Mouse (Mus musculus): ENCODE measurements at regions not wholly inside any gene's neighbourhood (a gene's known extent, or its start where the extent isn't known, plus 50 kb on each side); places are given as distances from the start of the nearest gene placed in this dataset.

- no peaks in the 10 kb centered on the region for H3K36me3 ChIP-seq
- H3K9ac ChIP-seq (replicated peaks) = no peak overlapping the region
- ATAC-seq (ENCODE audit: insufficient number of reproducible peaks, insufficient read depth, low FRiP score, low TSS enrichment, low read depth) = no peak
- H3K27ac ChIP-seq = no peak overlapping the region
- H3K9me3 ChIP-seq = no peaks in the 10 kb centered on the region
- no peak overlapping the region for H3K4me2 ChIP-seq
- no peaks in the 10 kb centered on the region for H3K4me1 ChIP-seq (replicated peaks)
- no peak overlapping the region for H3K4me3 ChIP-seq (replicated peaks)
- H3K27me3 ChIP-seq = peaks cover 3% of the 10 kb centered on the region; the same call in 1 of the 2 replicates
Observed at GRCm38 (mm10) chr4:56619803-56620202, 120.1 kb upstream of the Gm26657 start.

- no peak for ATAC-seq (ENCODE audit: insufficient number of reproducible peaks, insufficient read depth, low FRiP score, low TSS enrichment, low read depth)
- Histone ChIP-seq H3K27me3 (peaks cover 3% of the 10 kb centered on the region; the same call in 1 of the 2 replicates), H3K9ac (replicated peaks) (no peak overlapping the region), H3K4me3 (replicated peaks) (no peak overlapping the region), H3K36me3 (no peaks in the 10 kb centered on the region), H3K27ac (no peak overlapping the region), H3K4me2 (no peak overlapping the region), H3K9me3 (no peaks in the 10 kb centered on the region), H3K4me1 (replicated peaks) (no peaks in the 10 kb centered on the region)
- WGBS = 83% methylated on average over 3 of the region's 3 CpGs
Observed at GRCm38 (mm10) chr4:56619054-56619453, 120.8 kb upstream of the Gm26657 start.

- Histone ChIP-seq H3K9ac (replicated peaks) (no peak overlapping the region), H3K4me1 (replicated peaks) (no peaks in the 10 kb centered on the region), H3K36me3 (no peaks in the 10 kb centered on the region), H3K4me2 (no peak overlapping the region), H3K9me3 (no peaks in the 10 kb centered on the region), H3K27me3 (peaks cover 3% of the 10 kb centered on the region; the same call in 1 of the 2 replicates), H3K27ac (no peak overlapping the region), H3K4me3 (replicated peaks) (no peak overlapping the region)
- no peak for ATAC-seq (ENCODE audit: insufficient number of reproducible peaks, insufficient read depth, low FRiP score, low TSS enrichment, low read depth)
- WGBS = 89% methylated on average over 5 of the region's 5 CpGs
Observed at GRCm38 (mm10) chr4:56618433-56618832, 121.4 kb upstream of the Gm26657 start.

GRCm38 (mm10) chr4:56617661-56618360, 122.1 kb upstream of the Gm26657 start:
- Histone ChIP-seq H3K9me3 (no peaks in the 10 kb centered on the region), H3K36me3 (no peaks in the 10 kb centered on the region), H3K9ac (replicated peaks) (no peak overlapping the region), H3K4me3 (replicated peaks) (no peak overlapping the region), H3K4me1 (replicated peaks) (no peaks in the 10 kb centered on the region), H3K4me2 (no peak overlapping the region), H3K27me3 (peaks cover 3% of the 10 kb centered on the region; the same call in 1 of the 2 replicates), H3K27ac (no peak overlapping the region)
- WGBS = 89% methylated on average over 10 of the region's 10 CpGs
- ATAC-seq (ENCODE audit: insufficient number of reproducible peaks, insufficient read depth, low FRiP score, low TSS enrichment, low read depth) = no peak

- ATAC-seq (ENCODE audit: insufficient number of reproducible peaks, insufficient read depth, low FRiP score, low TSS enrichment, low read depth) = no peak
- Histone ChIP-seq H3K9ac (replicated peaks) (no peak overlapping the region), H3K27ac (no peak overlapping the region), H3K27me3 (no peaks in the 10 kb centered on the region), H3K9me3 (no peaks in the 10 kb centered on the region), H3K36me3 (no peaks in the 10 kb centered on the region), H3K4me3 (replicated peaks) (no peak overlapping the region), H3K4me2 (no peak overlapping the region), H3K4me1 (replicated peaks) (no peaks in the 10 kb centered on the region)
- 87% methylated on average over 4 of the region's 4 CpGs for WGBS
Observed at GRCm38 (mm10) chr4:56612325-56612724, 127.5 kb upstream of the Gm26657 start.

- no peak overlapping the region for H3K4me3 ChIP-seq (replicated peaks)
- H3K27ac ChIP-seq = no peak overlapping the region
- ATAC-seq (ENCODE audit: insufficient number of reproducible peaks, insufficient read depth, low FRiP score, low TSS enrichment, low read depth) = no peak
- H3K9ac ChIP-seq (replicated peaks) = no peak overlapping the region
- no peak overlapping the region for H3K4me2 ChIP-seq
- H3K9me3 ChIP-seq = no peaks in the 10 kb centered on the region
- no peaks in the 10 kb centered on the region for H3K4me1 ChIP-seq (replicated peaks)
- no peaks in the 10 kb centered on the region for H3K36me3 ChIP-seq
- H3K27me3 ChIP-seq = no peaks in the 10 kb centered on the region
- 41% methylated on average over 4 of the region's 4 CpGs for WGBS
Observed at GRCm38 (mm10) chr4:56611751-56612150, 128.1 kb upstream of the Gm26657 start.

- Histone ChIP-seq H3K4me1 (replicated peaks) (no peaks in the 10 kb centered on the region), H3K27me3 (no peaks in the 10 kb centered on the region), H3K36me3 (no peaks in the 10 kb centered on the region), H3K9ac (replicated peaks) (no peak overlapping the region), H3K4me3 (replicated peaks) (no peak overlapping the region), H3K4me2 (no peak overlapping the region), H3K9me3 (no peaks in the 10 kb centered on the region), H3K27ac (no peak overlapping the region)
- 87% methylated on average over 6 of the region's 6 CpGs for WGBS
- ATAC-seq (ENCODE audit: insufficient number of reproducible peaks, insufficient read depth, low FRiP score, low TSS enrichment, low read depth) = no peak
Observed at GRCm38 (mm10) chr4:56610273-56610672, 129.6 kb upstream of the Gm26657 start.

GRCm38 (mm10) chr4:56608701-56609100, 131.2 kb upstream of the Gm26657 start:
- no peak overlapping the region for H3K4me2 ChIP-seq
- no peaks in the 10 kb centered on the region for H3K9me3 ChIP-seq
- no peak overlapping the region for H3K4me3 ChIP-seq (replicated peaks)
- no peak for ATAC-seq (ENCODE audit: insufficient number of reproducible peaks, insufficient read depth, low FRiP score, low TSS enrichment, low read depth)
- H3K27ac ChIP-seq = no peak overlapping the region
- no peaks in the 10 kb centered on the region for H3K36me3 ChIP-seq
- no peak overlapping the region for H3K9ac ChIP-seq (replicated peaks)
- H3K4me1 ChIP-seq (replicated peaks) = no peaks in the 10 kb centered on the region
- H3K27me3 ChIP-seq = no peaks in the 10 kb centered on the region
- WGBS = 81% methylated on average over 4 of the region's 4 CpGs

- no peaks in the 10 kb centered on the region for H3K27me3 ChIP-seq
- H3K27ac ChIP-seq = no peak overlapping the region
- H3K9me3 ChIP-seq = no peaks in the 10 kb centered on the region
- H3K36me3 ChIP-seq = no peaks in the 10 kb centered on the region
- no peak overlapping the region for H3K4me2 ChIP-seq
- no peak for ATAC-seq (ENCODE audit: insufficient number of reproducible peaks, insufficient read depth, low FRiP score, low TSS enrichment, low read depth)
- H3K4me1 ChIP-seq (replicated peaks) = no peaks in the 10 kb centered on the region
- no peak overlapping the region for H3K4me3 ChIP-seq (replicated peaks)
- H3K9ac ChIP-seq (replicated peaks) = no peak overlapping the region
- WGBS = 86% methylated on average over 2 of the region's 2 CpGs
Observed at GRCm38 (mm10) chr4:56598398-56598797, 141.5 kb upstream of the Gm26657 start.

GRCm38 (mm10) chr4:56597931-56598330, 141.9 kb upstream of the Gm26657 start:
- Histone ChIP-seq H3K4me3 (replicated peaks) (no peak overlapping the region), H3K36me3 (no peaks in the 10 kb centered on the region), H3K9ac (replicated peaks) (no peak overlapping the region), H3K27ac (no peak overlapping the region), H3K27me3 (no peaks in the 10 kb centered on the region), H3K4me2 (no peak overlapping the region), H3K4me1 (replicated peaks) (no peaks in the 10 kb centered on the region), H3K9me3 (no peaks in the 10 kb centered on the region)
- no peak for ATAC-seq (ENCODE audit: insufficient number of reproducible peaks, insufficient read depth, low FRiP score, low TSS enrichment, low read depth)

- Histone ChIP-seq H3K27me3 (no peaks in the 10 kb centered on the region), H3K9me3 (no peaks in the 10 kb centered on the region), H3K9ac (replicated peaks) (no peak overlapping the region), H3K4me2 (no peak overlapping the region), H3K4me3 (replicated peaks) (no peak overlapping the region), H3K36me3 (no peaks in the 10 kb centered on the region), H3K4me1 (replicated peaks) (no peaks in the 10 kb centered on the region), H3K27ac (no peak overlapping the region)
- no peak for ATAC-seq (ENCODE audit: insufficient number of reproducible peaks, insufficient read depth, low FRiP score, low TSS enrichment, low read depth)
- WGBS = 78% methylated on average over 3 of the region's 3 CpGs
Observed at GRCm38 (mm10) chr4:56582405-56582804, 157.5 kb upstream of the Gm26657 start.

GRCm38 (mm10) chr4:56576837-56577548, 162.9 kb upstream of the Gm26657 start:
- H3K27ac ChIP-seq = no peak overlapping the region
- H3K27me3 ChIP-seq = no peaks in the 10 kb centered on the region
- no peaks in the 10 kb centered on the region for H3K9me3 ChIP-seq
- no peaks in the 10 kb centered on the region for H3K36me3 ChIP-seq
- H3K4me1 ChIP-seq (replicated peaks) = no peaks in the 10 kb centered on the region
- no peak overlapping the region for H3K9ac ChIP-seq (replicated peaks)
- H3K4me2 ChIP-seq = no peak overlapping the region
- ATAC-seq (ENCODE audit: insufficient number of reproducible peaks, insufficient read depth, low FRiP score, low TSS enrichment, low read depth) = no peak
- 84% methylated on average over 15 of the region's 15 CpGs for WGBS
- no peak overlapping the region for H3K4me3 ChIP-seq (replicated peaks)

Data from limb, embryonic 12.5 days (tissue).